Mouse (Mus musculus): ENCODE data around the gene Foxo3. TPM values are rescaled to one million over a fixed set of nuclear protein-coding genes. Genes with fewer than 3 reads are reported as not detected.
A peak's percentile ranks its signal among the peaks of the same experiment; 100 is the strongest.

The Foxo3 gene
- total and polyA plus RNA-seq, 3 experiments, result 9.2 to 18.2 (median 12.6) TPM

DNA sequence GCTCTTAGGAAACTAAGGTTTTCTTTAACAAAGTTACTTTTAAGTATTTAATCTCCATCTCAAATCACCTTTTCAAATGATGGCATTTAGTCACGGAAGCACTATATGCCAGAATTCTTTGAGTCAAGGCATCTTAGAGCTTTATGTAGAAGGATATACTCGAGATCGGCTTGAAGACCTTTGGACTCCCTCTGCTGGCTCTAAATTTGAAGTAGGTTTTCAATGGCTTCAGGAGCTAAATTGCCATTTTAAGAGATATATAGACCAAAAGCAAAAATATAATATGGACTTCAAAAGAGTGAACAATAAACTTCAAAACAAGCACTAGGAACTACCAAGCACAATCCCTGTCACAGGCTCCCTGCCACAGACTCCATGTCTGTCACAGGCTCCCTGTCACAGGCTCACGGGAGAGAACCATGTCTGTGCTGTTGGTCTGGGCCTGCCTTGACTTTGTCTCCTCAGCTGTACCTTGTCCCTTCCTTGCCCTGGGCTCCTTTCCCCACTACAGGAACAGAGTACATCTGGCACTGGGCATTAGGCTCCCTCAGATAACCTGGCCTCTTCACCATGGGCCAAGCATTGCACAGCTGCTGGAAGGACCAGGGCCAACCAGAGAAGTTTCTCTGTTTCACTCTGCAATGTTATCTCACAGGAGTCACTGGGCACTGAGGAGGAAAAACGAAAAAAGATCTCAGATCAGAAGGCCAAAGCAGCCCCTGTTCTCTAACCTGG, 8.6 kb downstream of the Foxo3 start:
- Histone ChIP-seq H3K36me3 (replicated peaks in 1 of 2; ENCODE audit: control insufficient read depth in 1 of 2, insufficient read depth in 1 of 2, low read length in 1 of 2) (peaks cover 28 to 62% of the 10 kb centered on the region in 2 experiments), H3K27me3 (replicated peaks) (no peaks in the 10 kb centered on the region), H3K27ac (ENCODE audit: insufficient read depth, low read depth) (0 out of 2 replicates have a peak overlapping the region, but pooled peaks have one; percentile 12), H3K4me3 (replicated peaks in 1 of 3; ENCODE audit: low read depth in 2 of 3, low read length in 2 of 3, poor library complexity in 1 of 3) (no peak overlapping the region), H3K9me3 (replicated peaks; ENCODE audit: low read length) (no peaks in the 10 kb centered on the region), H3K4me1 (ENCODE audit: control insufficient read depth in 1 of 2, insufficient read depth in 2 of 2) (peaks cover 4 to 42% of the 10 kb centered on the region in 2 experiments), H3K4me2 (ENCODE audit: insufficient read depth, low read depth, poor library complexity, severe bottlenecking) (no peak overlapping the region), H3K9ac (ENCODE audit: insufficient read depth, low read depth) (no peak overlapping the region), H3K79me2 (replicated peaks; ENCODE audit: control insufficient read depth, extremely low read depth, insufficient read depth, poor library complexity, severe bottlenecking) (peaks cover 32% of the 10 kb centered on the region)
- TF ChIP-seq MEF2A (IDR thresholded peaks at IDR 0.05; ENCODE audit: borderline replicate concordance, low read depth, low read length) (no peak), ELF1 (IDR thresholded peaks at IDR 0.05; ENCODE audit: low read depth, low read length) (no peak), EP300 (IDR thresholded peaks at IDR 0.05; ENCODE audit: low read length) (no peak), CTCF (conservative IDR thresholded peaks at IDR 0.05 in 1 of 2, IDR thresholded peaks at IDR 0.05 in 1 of 2; ENCODE audit: low read depth in 2 of 2, low read length in 2 of 2) (no peak), ZC3H11A (IDR thresholded peaks at IDR 0.05; ENCODE audit: low read depth, low read length) (no peak), RCOR1 (conservative IDR thresholded peaks at IDR 0.05; ENCODE audit: low read depth, low read length) (no peak), JUND (conservative IDR thresholded peaks at IDR 0.05; ENCODE audit: low read depth, low read length) (no peak)
- in situ Hi-C loops (cut with MboI; ENCODE audit: low pct_ligation_motif_present, low pct_unique_long_range_greater_than_20kb, low sequenced_read_pairs) (no loop called here), dilution Hi-C loops (cut with MboI; ENCODE audit: extremely low pct_ligation_motif_present, extremely low pct_unique_long_range_greater_than_20kb, low sequenced_read_pairs) (no loop called here)
- no peak for DNase-seq (ENCODE audit: extremely low read depth)

DNA sequence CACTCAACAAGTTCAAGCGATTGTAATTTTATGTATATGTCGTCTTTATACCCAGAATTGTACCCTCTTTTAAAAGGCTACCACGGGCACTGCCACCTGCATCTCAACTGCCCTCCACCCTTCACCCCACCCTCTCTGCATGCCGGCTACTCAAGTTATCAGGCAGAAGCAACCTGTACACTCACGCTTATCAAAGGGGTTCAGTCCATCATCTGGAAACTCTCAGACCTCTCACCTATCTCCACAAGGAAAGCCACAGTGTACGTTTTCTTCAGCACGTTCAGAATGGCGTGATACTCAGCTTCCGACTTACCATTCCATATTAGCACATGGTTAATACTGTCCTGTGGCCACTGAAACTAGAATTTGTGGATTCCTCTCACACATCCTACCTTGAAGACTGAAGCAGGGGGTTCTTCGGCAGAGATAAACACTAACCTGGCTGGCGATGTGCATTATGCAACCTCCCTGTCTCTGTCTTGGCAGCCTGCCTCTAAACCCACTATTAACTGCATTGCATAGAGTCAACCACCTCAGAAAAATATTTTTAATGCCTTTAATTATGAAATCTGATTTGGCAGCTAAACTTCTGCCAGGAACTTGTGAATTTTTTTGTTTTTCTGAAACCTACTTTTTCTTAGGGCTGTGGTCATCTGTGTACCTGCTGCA, 11.4 kb downstream of the Foxo3 start:
- no peak for DNase-seq (ENCODE audit: extremely low read depth)
- Histone ChIP-seq H3K9me3 (replicated peaks; ENCODE audit: low read length) (no peaks in the 10 kb centered on the region), H3K79me2 (replicated peaks; ENCODE audit: control insufficient read depth, extremely low read depth, insufficient read depth, poor library complexity, severe bottlenecking) (peaks cover 15% of the 10 kb centered on the region), H3K4me3 (replicated peaks in 1 of 3; ENCODE audit: low read depth in 2 of 3, low read length in 2 of 3, poor library complexity in 1 of 3) (no peak overlapping the region), H3K27ac (ENCODE audit: insufficient read depth, low read depth) (no peak overlapping the region), H3K36me3 (replicated peaks in 1 of 2; ENCODE audit: control insufficient read depth in 1 of 2, insufficient read depth in 1 of 2, low read length in 1 of 2) (peaks cover 28 to 79% of the 10 kb centered on the region in 2 experiments), H3K4me1 (ENCODE audit: control insufficient read depth in 1 of 2, insufficient read depth in 2 of 2) (peaks cover 2 to 27% of the 10 kb centered on the region in 2 experiments), H3K4me2 (ENCODE audit: insufficient read depth, low read depth, poor library complexity, severe bottlenecking) (no peak overlapping the region), H3K27me3 (replicated peaks) (no peaks in the 10 kb centered on the region), H3K9ac (ENCODE audit: insufficient read depth, low read depth) (no peak overlapping the region)
- in situ Hi-C loops (cut with MboI; ENCODE audit: low pct_ligation_motif_present, low pct_unique_long_range_greater_than_20kb, low sequenced_read_pairs) (no loop called here), dilution Hi-C loops (cut with MboI; ENCODE audit: extremely low pct_ligation_motif_present, extremely low pct_unique_long_range_greater_than_20kb, low sequenced_read_pairs) (no loop called here)
- TF ChIP-seq CHD1 (IDR thresholded peaks at IDR 0.05; ENCODE audit: low read depth, low read length), result no peak
- TF ChIP-seq ZC3H11A (IDR thresholded peaks at IDR 0.05; ENCODE audit: low read depth, low read length), result no peak
- no peak for TF ChIP-seq ETS1 (conservative IDR thresholded peaks at IDR 0.05; ENCODE audit: low read depth, low read length)
- TF ChIP-seq MAX (IDR thresholded peaks at IDR 0.05; ENCODE audit: low read length), result no peak
- no peak for TF ChIP-seq IRF4 (IDR thresholded peaks at IDR 0.05; ENCODE audit: low read depth, low read length)
- TF ChIP-seq JUND (conservative IDR thresholded peaks at IDR 0.05; ENCODE audit: low read depth, low read length), result no peak
- no peak for TF ChIP-seq POLR2A (IDR thresholded peaks at IDR 0.05; ENCODE audit: low read depth, low read length)
- no peak for TF ChIP-seq CTCF (conservative IDR thresholded peaks at IDR 0.05 in 1 of 2, IDR thresholded peaks at IDR 0.05 in 1 of 2; ENCODE audit: low read depth in 2 of 2, low read length in 2 of 2)
- no peak for TF ChIP-seq GABPA (IDR thresholded peaks at IDR 0.05; ENCODE audit: insufficient replicate concordance, low read depth, low read length)
- TF ChIP-seq HCFC1 (IDR thresholded peaks at IDR 0.05; ENCODE audit: low read depth, low read length), result no peak
- TF ChIP-seq PAX5 (IDR thresholded peaks at IDR 0.05; ENCODE audit: low read length), result no peak
- no peak for TF ChIP-seq ZNF384 (IDR thresholded peaks at IDR 0.05; ENCODE audit: low read depth, low read length)
- TF ChIP-seq MYC (IDR thresholded peaks at IDR 0.05; ENCODE audit: low read depth, low read length), result no peak
- TF ChIP-seq USF1 (IDR thresholded peaks at IDR 0.05; ENCODE audit: low read depth, low read length), result no peak
- no peak for TF ChIP-seq KAT2A (IDR thresholded peaks at IDR 0.05; ENCODE audit: insufficient replicate concordance, low read length)
- no peak for TF ChIP-seq ELF1 (IDR thresholded peaks at IDR 0.05; ENCODE audit: low read depth, low read length)
- TF ChIP-seq NRF1 (IDR thresholded peaks at IDR 0.05; ENCODE audit: low read depth, low read length), result no peak
- no peak for TF ChIP-seq TBP (conservative IDR thresholded peaks at IDR 0.05; ENCODE audit: low read depth, low read length)
- TF ChIP-seq CHD2 (IDR thresholded peaks at IDR 0.05; ENCODE audit: low read length), result no peak
- TF ChIP-seq POLR2AphosphoS2 (IDR thresholded peaks at IDR 0.05; ENCODE audit: low read depth, low read length), result no peak
